Mouse (Mus musculus) neural tube, embryonic 12.5 days (tissue): Measurements from ENCODE around the gene Dcaf5. TPM values are rescaled to one million over a fixed set of nuclear protein-coding genes. Genes with fewer than 3 reads are reported as not detected.

ENCODE experiments used
- ATAC-seq: fragments of 200-750 bp; cut with Nextera tagmentation; 2 replicates; pipeline ENCODE4 v1.8.0; 2017; ENCODE audit warnings: low read depth, mild to moderate bottlenecking, moderate TSS enrichment, moderate library complexity; ENCODE audit not compliant: low FRiP score
- H3K27ac ChIP-seq: fragments of 300-500 bp; sonication (generic); 2 replicates; pipeline ENCODE4 v1.5.1; 2016
- H3K27me3 ChIP-seq: fragments of 300-500 bp; sonication (generic); replicated peaks from 2 replicates; pipeline ENCODE4 v1.6.1; 2016; ENCODE audit warnings: mild to moderate bottlenecking
- H3K36me3 ChIP-seq: fragments of 300-500 bp; sonication (generic); 2 replicates; pipeline ENCODE4 v1.6.1; 2016; ENCODE audit warnings: mild to moderate bottlenecking
- H3K4me1 ChIP-seq: fragments of 300-500 bp; sonication (generic); 2 replicates; pipeline ENCODE4 v1.6.1; 2016
- H3K4me2 ChIP-seq: fragments of 300-500 bp; sonication (generic); replicated peaks from 2 replicates; pipeline ENCODE4 v1.6.1; 2016; ENCODE audit warnings: mild to moderate bottlenecking
- H3K4me3 ChIP-seq: fragments of 300-500 bp; sonication (generic); 2 replicates; pipeline ENCODE4 v1.5.1; 2016
- H3K9ac ChIP-seq: fragments of 300-500 bp; sonication (generic); 2 replicates; pipeline ENCODE4 v1.6.1; 2016; ENCODE audit warnings: mild to moderate bottlenecking
- H3K9me3 ChIP-seq: fragments of 300-500 bp; sonication (generic); 2 replicates; pipeline ENCODE4 v1.6.1; 2016; ENCODE audit warnings: mild to moderate bottlenecking
- WGBS: fragments of 180-500 bp; shearing (Covaris S2); methylation state at CpG from one replicate; pipeline ENCODE4 v1.1.7; 2016; 5-methylcytosine and 5-hydroxymethylcytosine counted together
- microRNA-seq: library from miRNA; unstranded; fragments of <30 nt; microRNA quantifications from one replicate; pipeline ENCODE4, GENCODE M21; 2017
- polyA plus RNA-seq: library from polyadenylated mRNA; unstranded; fragments of >200 nt; fragmentation: Nextera tagmentation; extraction: Ambion mirVana; gene quantifications from 2 replicates; pipeline ENCODE4 v1.2.1, GENCODE M21; 2016

Dcaf5 gene
- polyA plus RNA-seq, 1 experiment from 2014 or later = 23.7 TPM

DNA sequence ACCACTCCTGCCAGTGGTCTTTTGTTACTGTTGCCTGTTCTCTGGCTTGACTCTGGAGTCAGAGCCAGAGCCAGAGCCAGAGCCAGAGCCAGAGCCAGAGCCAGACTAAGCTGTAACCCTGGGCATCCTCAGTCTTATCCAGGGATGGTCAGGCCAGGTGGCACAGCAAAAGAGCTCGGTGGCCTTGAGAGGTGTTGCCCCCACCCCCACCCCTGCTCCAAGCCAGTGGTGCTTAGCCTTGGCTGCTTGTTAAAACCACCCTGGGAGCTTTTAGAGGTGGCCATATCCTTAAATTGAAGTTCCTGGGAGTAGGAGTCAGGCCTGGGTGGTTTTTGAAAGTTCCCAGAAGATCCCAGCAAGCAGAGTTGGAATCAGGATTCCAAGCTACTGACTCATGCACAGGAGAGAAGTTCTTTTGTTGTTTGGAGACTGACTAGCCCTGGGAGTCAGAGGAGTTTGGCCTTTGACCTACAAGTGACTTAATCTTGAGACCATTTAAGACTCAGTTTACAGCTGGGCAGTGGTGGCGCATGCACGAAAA is 144.4 kb downstream of the Dcaf5 start:
- H3K36me3 ChIP-seq = no peaks in the 10 kb centered on the region
- H3K27ac ChIP-seq = no peak overlapping the region
- no peaks in the 10 kb centered on the region for H3K27me3 ChIP-seq
- H3K4me3 ChIP-seq = no peak overlapping the region
- no peak overlapping the region for H3K4me2 ChIP-seq
- no peaks in the 10 kb centered on the region for H3K4me1 ChIP-seq
- no peak overlapping the region for H3K9ac ChIP-seq
- no peak for ATAC-seq
- WGBS = 84% methylated on average over 3 of the region's 3 CpGs
- no peaks in the 10 kb centered on the region for H3K9me3 ChIP-seq

DNA sequence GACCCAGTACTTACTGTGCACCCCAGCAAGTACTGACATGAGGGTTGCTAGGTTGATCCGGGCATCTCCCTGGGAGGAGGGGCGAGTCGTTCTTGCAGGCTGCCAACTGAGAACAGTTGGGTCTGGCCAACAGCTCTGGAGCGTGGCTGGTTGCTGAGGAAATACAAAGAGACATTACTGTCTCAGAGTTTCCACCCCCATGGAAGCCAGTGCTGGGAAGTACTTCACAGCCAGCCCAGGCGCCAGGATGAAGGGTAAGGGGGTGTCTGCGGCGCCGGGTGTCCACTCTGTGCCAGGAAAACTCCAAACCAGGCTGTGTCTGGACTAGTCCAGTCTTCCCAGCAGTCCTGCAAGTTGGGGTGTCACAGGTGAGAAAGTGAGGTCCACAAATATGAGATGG is 145.4 kb downstream of the Dcaf5 start:
- ATAC-seq = no peak
- no peak overlapping the region for H3K9ac ChIP-seq

DNA sequence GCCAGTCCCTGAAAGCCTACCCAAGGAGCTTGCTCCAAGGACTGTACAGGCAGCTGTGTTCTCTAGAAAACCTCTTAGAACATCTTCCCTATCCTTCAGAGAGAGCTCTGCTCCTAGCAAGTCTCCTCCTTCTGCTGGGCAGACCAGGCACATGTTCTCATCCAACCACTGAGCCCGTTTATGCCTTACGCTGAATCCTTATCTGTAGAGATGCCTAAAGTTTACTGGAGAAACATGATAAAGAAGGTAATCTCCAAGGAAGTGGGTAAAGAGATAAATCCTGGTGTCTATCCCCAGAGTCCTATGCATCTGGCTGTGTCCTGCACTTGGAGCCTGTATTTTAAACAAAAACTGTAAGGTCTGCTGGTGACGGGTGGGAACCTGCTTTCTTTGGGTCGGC is 145.9 kb downstream of the Dcaf5 start:
- no peak for ATAC-seq
- no peak overlapping the region for H3K4me2 ChIP-seq
- 93% methylated on average over 4 of the region's 4 CpGs for WGBS
- no peak overlapping the region for H3K9ac ChIP-seq
- no peaks in the 10 kb centered on the region for H3K9me3 ChIP-seq
- no peak overlapping the region for H3K27ac ChIP-seq
- no peaks in the 10 kb centered on the region for H3K36me3 ChIP-seq
- no peak overlapping the region for H3K4me3 ChIP-seq
- no peaks in the 10 kb centered on the region for H3K27me3 ChIP-seq
- no peaks in the 10 kb centered on the region for H3K4me1 ChIP-seq

More for the DNA sequence above, 145.4 kb downstream of the Dcaf5 start:
- H3K36me3 ChIP-seq = no peaks in the 10 kb centered on the region
- WGBS = 88% methylated on average over 8 of the region's 8 CpGs
- no peaks in the 10 kb centered on the region for H3K4me1 ChIP-seq
- no peaks in the 10 kb centered on the region for H3K27me3 ChIP-seq
- H3K9me3 ChIP-seq = no peaks in the 10 kb centered on the region
- no peak overlapping the region for H3K4me2 ChIP-seq
- no peak overlapping the region for H3K4me3 ChIP-seq
- no peak overlapping the region for H3K27ac ChIP-seq

DNA sequence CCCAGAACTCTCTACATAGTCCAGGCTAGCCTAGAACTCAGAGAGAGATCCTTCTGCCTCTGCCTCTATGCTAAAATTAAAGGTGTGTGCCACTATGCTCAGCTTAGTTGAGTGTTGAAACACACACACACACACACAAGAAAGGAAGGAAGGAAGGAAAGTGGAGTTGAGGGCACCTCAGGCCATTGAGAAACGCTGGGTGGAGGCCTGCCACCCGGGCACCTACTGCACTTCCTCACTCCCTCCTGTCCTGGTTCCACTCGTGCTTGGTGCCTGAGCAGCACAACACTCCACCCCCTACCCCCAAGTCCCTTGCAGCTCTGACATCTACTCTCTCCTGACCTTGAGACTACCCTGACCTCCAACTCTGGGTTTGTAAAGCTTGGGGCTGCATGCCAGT is 146.7 kb downstream of the Dcaf5 start:
- Histone ChIP-seq H3K4me2 (no peak overlapping the region), H3K9ac (no peak overlapping the region), H3K9me3 (no peaks in the 10 kb centered on the region), H3K27ac (no peak overlapping the region), H3K36me3 (no peaks in the 10 kb centered on the region), H3K4me1 (no peaks in the 10 kb centered on the region), H3K27me3 (no peaks in the 10 kb centered on the region), H3K4me3 (no peak overlapping the region)
- WGBS = 84% methylated on average over 3 of the region's 3 CpGs
- no peak for ATAC-seq

DNA sequence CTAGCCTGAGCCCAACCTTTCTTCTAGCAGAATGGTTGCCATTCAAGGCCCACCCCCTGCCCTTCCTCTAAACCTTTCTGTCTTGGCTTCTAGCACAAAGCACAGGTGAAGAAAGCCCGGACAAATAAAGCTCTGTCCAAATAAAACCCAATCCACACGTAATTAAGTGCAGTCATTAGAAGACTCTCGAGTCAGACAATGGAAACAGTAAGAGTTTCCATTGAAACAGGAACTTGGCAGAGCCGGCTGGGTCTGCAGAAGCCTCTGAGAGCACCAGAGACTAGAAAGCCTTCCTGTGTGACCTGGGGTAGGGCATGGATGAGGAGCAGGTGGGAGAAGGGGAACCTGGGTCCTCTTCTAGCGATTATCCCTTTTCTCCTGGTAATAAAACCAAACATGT is 150.5 kb downstream of the Dcaf5 start:
- no peak for ATAC-seq
- Histone ChIP-seq H3K9me3 (no peaks in the 10 kb centered on the region), H3K27me3 (no peaks in the 10 kb centered on the region), H3K4me2 (no peak overlapping the region), H3K4me3 (no peak overlapping the region), H3K4me1 (0 out of 2 replicates have a peak, but pooled peaks cover 2% of the 10 kb centered on the region), H3K36me3 (no peaks in the 10 kb centered on the region), H3K9ac (no peak overlapping the region), H3K27ac (no peak overlapping the region)
- WGBS = 61% methylated on average over 5 of the region's 5 CpGs

Small RNAs within 50 kb of the gene (microRNA-seq; reads per million reads assigned to microRNA genes)
- gene Mir1843a = 30.8 reads per million, percentile 36 among the genes with 10 or more reads in this experiment

Other genes starting within 250 kb of the Dcaf5 start
- 15.8 and 16.7 TPM in 2 replicates for gene Actn1, start 176.2 kb downstream of the Dcaf5 start, polyA plus RNA-seq
- gene Exd2, start 26.5 kb upstream of the Dcaf5 start, polyA plus RNA-seq = 46.3 and 52.6 TPM in 2 replicates
- gene Galnt16, start 81.7 kb upstream of the Dcaf5 start, polyA plus RNA-seq = 21.7 and 22.6 TPM in 2 replicates
- gene Slc39a9, start 207.3 kb upstream of the Dcaf5 start, polyA plus RNA-seq = 28.1 and 28.3 TPM in 2 replicates
- 295 and 298 TPM in 2 replicates for gene Erh, start 207.7 kb upstream of the Dcaf5 start, polyA plus RNA-seq